Mouse (Mus musculus) CH12.LX (cell line): Measurements from ENCODE around the gene Eps8. TPM values are rescaled to one million over a fixed set of nuclear protein-coding genes. Genes with fewer than 3 reads are reported as not detected.

Source experiments
- DNase-seq: peaks from one replicate; pipeline ENCODE4 v3.0.0-alpha.2; 2013; ENCODE audit errors: extremely low read depth
- H3K27ac ChIP-seq: 2 replicates; pipeline ENCODE4 v1.5.1; 2012; ENCODE audit warnings: low read depth, mild to moderate bottlenecking, control low read depth, moderate library complexity; ENCODE audit not compliant: insufficient read depth
- H3K27me3 ChIP-seq: replicated peaks from 2 replicates; pipeline ENCODE3; 2012; ENCODE audit warnings: inconsistent platforms
- H3K36me3 ChIP-seq, 2 experiments: replicated peaks in 1 of 2; 2 replicates each; pipeline versions ENCODE3 to v1.6.1; 2012; ENCODE audit warnings: inconsistent platforms in 1 of 2, low read length in 1 of 2, mild to moderate bottlenecking in 1 of 2, mixed read lengths in 1 of 2, moderate library complexity in 1 of 2; ENCODE audit not compliant: control insufficient read depth in 1 of 2, insufficient read depth in 1 of 2
- H3K4me1 ChIP-seq, 2 experiments: 2 replicates each; pipeline ENCODE4 v1.6.1; 2012; ENCODE audit warnings: inconsistent platforms in 1 of 2, moderate library complexity in 1 of 2; ENCODE audit not compliant: insufficient read depth in 2 of 2, control insufficient read depth in 1 of 2
- H3K4me2 ChIP-seq: 2 replicates; pipeline ENCODE4 v1.6.1; 2012; ENCODE audit warnings: low read depth, mild to moderate bottlenecking, control low read depth; ENCODE audit not compliant: poor library complexity, insufficient read depth, severe bottlenecking
- H3K4me3 ChIP-seq, 3 experiments: fragments of 150-350 bp in 1 of 3; sonication (generic) in 1 of 3; replicated peaks in 1 of 3; 2 replicates each; pipeline versions ENCODE3 to v1.5.1; 2011 to 2012; ENCODE audit warnings: low read depth in 2 of 3, low read length in 2 of 3, mild to moderate bottlenecking in 2 of 3, moderate library complexity in 2 of 3, control low read depth in 1 of 3, improper control_type of control experiment in 1 of 3, inconsistent platforms in 1 of 3, mixed read lengths in 1 of 3; ENCODE audit not compliant: poor library complexity in 1 of 3
- H3K79me2 ChIP-seq: replicated peaks from 2 replicates; pipeline ENCODE4 v1.6.1; 2012; ENCODE audit warnings: mild to moderate bottlenecking, moderate library complexity; ENCODE audit not compliant: control insufficient read depth, poor library complexity, insufficient read depth, severe bottlenecking; ENCODE audit errors: extremely low read depth
- H3K9ac ChIP-seq: 2 replicates; pipeline ENCODE4 v1.6.1; 2012; ENCODE audit warnings: low read depth, mild to moderate bottlenecking, control low read depth, moderate library complexity; ENCODE audit not compliant: insufficient read depth
- H3K9me3 ChIP-seq: replicated peaks from 2 replicates; pipeline ENCODE3; 2012; ENCODE audit warnings: low read length, inconsistent platforms, mixed read lengths
- BHLHE40 ChIP-seq: IDR thresholded peaks from 2 replicates; pipeline ENCODE4 v1.6.1; 2011; ENCODE audit warnings: mild to moderate bottlenecking, low read depth, low read length, improper control_type of control experiment
- CHD1 ChIP-seq: IDR thresholded peaks from 2 replicates; pipeline ENCODE4 v1.6.1; 2012; ENCODE audit warnings: low read depth, low read length, improper control_type of control experiment, inconsistent platforms
- CHD2 ChIP-seq: IDR thresholded peaks from 2 replicates; pipeline ENCODE4 v1.6.1; 2011; ENCODE audit warnings: low read length, improper control_type of control experiment
- CTCF ChIP-seq, 2 experiments: IDR thresholded peaks in 1 of 2; conservative IDR thresholded peaks in 1 of 2; 2 replicates each; pipeline ENCODE4 v1.5.1; 2011 to 2012; ENCODE audit warnings: low read depth in 2 of 2, low read length in 2 of 2, improper control_type of control experiment in 1 of 2, inconsistent platforms in 1 of 2, mild to moderate bottlenecking in 1 of 2, moderate library complexity in 1 of 2
- EP300 ChIP-seq: IDR thresholded peaks from 2 replicates; pipeline ENCODE4 v1.6.1; 2011; ENCODE audit warnings: low read length, improper control_type of control experiment
- ETS1 ChIP-seq: conservative IDR thresholded peaks from 2 replicates; pipeline ENCODE4 v1.6.1; 2012; ENCODE audit warnings: low read depth, mild to moderate bottlenecking, inconsistent platforms, low read length, improper control_type of control experiment, moderate library complexity
- GABPA ChIP-seq: IDR thresholded peaks from 2 replicates; pipeline ENCODE4 v1.6.1; 2012; ENCODE audit warnings: low read depth, low read length, improper control_type of control experiment, inconsistent platforms; ENCODE audit not compliant: insufficient replicate concordance
- HCFC1 ChIP-seq: IDR thresholded peaks from 2 replicates; pipeline ENCODE4 v1.6.1; 2012; ENCODE audit warnings: low read depth, mild to moderate bottlenecking, inconsistent platforms, low read length, improper control_type of control experiment
- JUND ChIP-seq: conservative IDR thresholded peaks from 2 replicates; pipeline ENCODE4 v1.6.1; 2011; ENCODE audit warnings: low read depth, low read length, improper control_type of control experiment
- MAFK ChIP-seq: IDR thresholded peaks from 2 replicates; pipeline ENCODE4 v1.6.1; 2011; ENCODE audit warnings: low read length, improper control_type of control experiment; ENCODE audit not compliant: insufficient replicate concordance
- MAX ChIP-seq: IDR thresholded peaks from 2 replicates; pipeline ENCODE4 v1.6.1; 2011; ENCODE audit warnings: low read length, improper control_type of control experiment
- MEF2A ChIP-seq: IDR thresholded peaks from 2 replicates; pipeline ENCODE4 v1.6.1; 2014; ENCODE audit warnings: low read depth, mild to moderate bottlenecking, inconsistent platforms, low read length, improper control_type of control experiment, borderline replicate concordance
- NELFE ChIP-seq: IDR thresholded peaks from 2 replicates; pipeline ENCODE4 v1.6.1; 2011; ENCODE audit warnings: low read depth, low read length, improper control_type of control experiment
- PAX5 ChIP-seq: IDR thresholded peaks from 2 replicates; pipeline ENCODE4 v1.6.1; 2012; ENCODE audit warnings: low read length, inconsistent platforms, mixed read lengths
- POLR2A ChIP-seq: IDR thresholded peaks from 2 replicates; pipeline ENCODE4 v1.6.1; 2011; ENCODE audit warnings: low read depth, mild to moderate bottlenecking, improper control_type of control experiment, low read length
- POLR2AphosphoS2 ChIP-seq: IDR thresholded peaks from 2 replicates; pipeline ENCODE4 v1.6.1; 2011; ENCODE audit warnings: low read depth, low read length, improper control_type of control experiment
- RCOR1 ChIP-seq: conservative IDR thresholded peaks from 2 replicates; pipeline ENCODE4 v1.6.1; 2012; ENCODE audit warnings: low read depth, mild to moderate bottlenecking, inconsistent platforms, low read length, improper control_type of control experiment
- SMC3 ChIP-seq: IDR thresholded peaks from 2 replicates; pipeline ENCODE4 v1.6.1; 2011; ENCODE audit warnings: low read depth, low read length, improper control_type of control experiment
- UBTF ChIP-seq: IDR thresholded peaks from 2 replicates; pipeline ENCODE4 v1.6.1; 2012; ENCODE audit warnings: low read depth, mild to moderate bottlenecking, inconsistent platforms, low read length, improper control_type of control experiment, moderate library complexity
- ZC3H11A ChIP-seq: IDR thresholded peaks from 2 replicates; pipeline ENCODE4 v1.6.1; 2012; ENCODE audit warnings: low read depth, mild to moderate bottlenecking, inconsistent platforms, low read length, improper control_type of control experiment
- ZKSCAN1 ChIP-seq: IDR thresholded peaks from 2 replicates; pipeline ENCODE4 v1.6.1; 2012; ENCODE audit warnings: low read depth, inconsistent platforms, low read length, improper control_type of control experiment, borderline replicate concordance
- ZMIZ1 ChIP-seq: IDR thresholded peaks from 2 replicates; pipeline ENCODE4 v1.6.1; 2012; ENCODE audit warnings: low read depth, mild to moderate bottlenecking, inconsistent platforms, low read length, improper control_type of control experiment
- dilution Hi-C: fragments of 300-500 bp; cut with MboI; formaldehyde crosslinking; loops from 2 replicates; pipeline ENCODE4 v1.14.3; 2020; ENCODE audit warnings: low sequenced_read_pairs; ENCODE audit not compliant: extremely low pct_unique_long_range_greater_than_20kb, extremely low pct_ligation_motif_present
- in situ Hi-C: fragments of 300-500 bp; cut with MboI; formaldehyde crosslinking; loops from 3 replicates; pipeline ENCODE4 v1.14.3; 2019; ENCODE audit warnings: low sequenced_read_pairs, low pct_ligation_motif_present, low pct_unique_long_range_greater_than_20kb, mixed read lengths
- polyA plus RNA-seq: library from polyadenylated mRNA; unstranded; fragments of >175 nt; gene quantifications from 2 replicates; pipeline ENCODE4 v1.2.1, GENCODE M21; 2012; ENCODE audit warnings: low read depth; ENCODE audit not compliant: insufficient read length
- total RNA-seq, 2 experiments: library from RNA; depleted of rRNA; stranded (reverse); fragments of 300-350 nt in 1 of 2; fragments of >200 nt in 1 of 2; gene quantifications; 2 replicates each; pipeline ENCODE4 v1.2.3; 2012 to 2014

Gene Eps8
- total and polyA plus RNA-seq, 3 experiments: 2.2 to 7.4 (median 2.2) TPM

GRCm38 (mm10) chr6:137503462-137503861 lies 151.2 kb downstream of the Eps8 start:
- Histone ChIP-seq H3K27ac (no peak overlapping the region; the same call in 1 of the 2 replicates), H3K4me1 (peaks cover 7 to 33% of the 10 kb centered on the region in 2 experiments), H3K9me3 (no peaks in the 10 kb centered on the region), H3K4me3 (no peak overlapping the region), H3K9ac (no peak overlapping the region), H3K4me2 (no peak overlapping the region), H3K36me3 (peaks cover 0 to 17% of the 10 kb centered on the region in 2 experiments), H3K79me2 (no peaks in the 10 kb centered on the region), H3K27me3 (no peaks in the 10 kb centered on the region)
- in situ Hi-C loops (no loop called here), dilution Hi-C loops (no loop called here)
- DNase-seq: peak; percentile 81
- TF ChIP-seq POLR2AphosphoS2 (no peak), ZC3H11A (no peak), MAX (no peak), ZKSCAN1 (no peak), BHLHE40 (0 out of 2 replicates have a peak, but pooled peaks have one; percentile 12), UBTF (no peak), ZMIZ1 (no peak), MAFK (peak; percentile 74; the same call in 1 of the 2 replicates), CHD2 (no peak), GABPA (no peak), CHD1 (no peak), MEF2A (no peak; the same call in 1 of the 2 replicates), SMC3 (no peak), CTCF (conservative IDR thresholded peaks at IDR 0.05 in 1 of 2, IDR thresholded peaks at IDR 0.05 in 1 of 2; ENCODE audit: low read depth in 2 of 2, low read length in 2 of 2) (no peak), EP300 (peak; percentile 37; the same call in 1 of the 2 replicates), NELFE (no peak), ETS1 (peak; percentile 67), PAX5 (no peak), RCOR1 (no peak), HCFC1 (no peak), JUND (no peak), POLR2A (no peak)
- TF ChIP-seq, all 38 proteins: peak for 4

DNA sequence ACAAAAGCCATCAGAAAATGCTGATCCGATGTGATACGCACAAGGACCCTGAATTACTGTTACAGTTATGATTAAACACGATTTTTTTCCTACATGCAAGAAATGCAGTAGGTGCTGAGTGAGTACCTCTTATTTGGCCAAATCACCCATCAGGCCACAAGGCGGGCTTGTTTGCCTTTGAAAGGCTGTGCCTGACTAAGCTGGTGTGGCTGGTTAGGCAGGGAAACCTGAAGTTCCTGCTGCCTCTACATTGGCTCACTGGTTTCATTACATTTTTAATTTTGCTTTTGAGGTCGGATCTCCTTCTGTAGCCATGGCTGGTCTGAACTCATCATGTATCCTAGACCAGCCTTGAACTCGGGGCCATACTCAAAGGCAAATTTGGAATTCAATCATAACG lies 151.7 kb downstream of the Eps8 start:
- TF ChIP-seq BHLHE40: no peak
- Histone ChIP-seq H3K27ac (no peak overlapping the region), H3K9ac (no peak overlapping the region), H3K79me2 (no peaks in the 10 kb centered on the region), H3K27me3 (no peaks in the 10 kb centered on the region), H3K36me3 (peaks cover 0 to 15% of the 10 kb centered on the region in 2 experiments), H3K4me2 (no peak overlapping the region), H3K4me3 (no peak overlapping the region), H3K9me3 (no peaks in the 10 kb centered on the region), H3K4me1 (peaks cover 7 to 35% of the 10 kb centered on the region in 2 experiments)
- dilution Hi-C loops: no loop called here
- in situ Hi-C loops: no loop called here
- DNase-seq: no peak
